Mouse (Mus musculus): ENCODE data around the gene 1700113H08Rik.
A peak's percentile ranks its signal among the peaks of the same experiment; 100 is the strongest.

The 1700113H08Rik gene

DNA sequence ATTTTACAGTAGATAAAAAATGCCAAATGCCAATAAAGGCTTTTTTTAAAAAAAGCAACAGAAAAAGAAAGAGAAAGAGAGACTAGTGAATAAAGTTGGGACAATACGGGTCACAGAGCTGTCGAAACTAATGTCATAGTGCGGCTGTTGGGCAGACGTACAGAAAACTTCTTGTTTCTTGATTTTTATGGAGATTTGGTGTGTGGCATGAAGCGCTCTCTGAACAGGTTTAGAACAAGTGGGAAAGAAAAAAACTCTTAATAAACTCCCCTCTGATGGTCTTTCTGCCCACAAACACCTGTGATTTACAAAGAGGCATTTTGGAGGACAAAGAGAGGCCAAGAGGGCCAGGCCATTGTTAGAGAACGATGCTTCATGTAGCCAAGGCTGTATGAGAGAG, 1.6 kb downstream of the 1700113H08Rik start:
- no peak for DNase-seq

DNA sequence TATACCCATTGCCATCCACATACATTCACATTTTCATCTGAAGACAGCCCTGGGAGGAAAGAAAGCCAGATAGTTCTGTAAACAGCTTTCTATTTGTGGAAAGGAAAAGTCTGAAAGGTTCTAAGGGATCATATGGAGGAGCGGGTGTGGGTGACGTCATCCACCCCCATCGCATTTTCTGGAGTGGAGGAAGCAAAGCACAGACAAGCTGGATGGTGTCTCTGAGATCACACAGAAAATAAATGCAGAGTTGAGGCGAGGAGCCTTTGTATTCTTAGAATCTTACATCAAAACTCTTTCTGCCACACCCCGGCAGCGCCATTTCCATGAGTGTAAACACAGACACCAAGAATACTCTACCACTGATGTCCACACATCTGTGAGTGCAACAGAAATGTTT, 26.4 kb downstream of the 1700113H08Rik start:
- DNase-seq, result no peak

GRCm38 (mm10) chr10:87087646-87088045, 29.8 kb downstream of the 1700113H08Rik start:
- no peak for DNase-seq

DNA sequence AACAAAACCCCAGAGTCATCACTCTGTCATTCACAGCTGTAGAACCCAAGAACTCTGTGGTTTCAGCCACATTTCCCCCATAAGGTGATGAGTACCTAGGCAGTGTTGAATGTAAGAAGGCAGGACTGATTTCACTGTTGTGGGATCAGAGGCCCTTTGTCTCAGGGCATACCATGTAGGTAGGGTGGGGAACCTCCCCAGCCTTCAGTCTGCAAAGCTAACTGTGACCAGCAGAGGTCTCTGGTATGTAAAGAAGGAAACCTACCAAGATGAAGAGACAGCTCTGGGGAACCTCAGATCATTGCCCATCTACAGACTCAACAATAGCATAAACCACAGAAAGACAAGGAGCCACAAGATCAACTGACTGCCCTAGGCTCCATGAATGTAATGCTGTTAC, 36.4 kb downstream of the 1700113H08Rik start:
- peak; percentile 12 for DNase-seq

- no peak for DNase-seq
Measured at GRCm38 (mm10) chr10:87098722-87099121, 40.9 kb downstream of the 1700113H08Rik start.

DNA sequence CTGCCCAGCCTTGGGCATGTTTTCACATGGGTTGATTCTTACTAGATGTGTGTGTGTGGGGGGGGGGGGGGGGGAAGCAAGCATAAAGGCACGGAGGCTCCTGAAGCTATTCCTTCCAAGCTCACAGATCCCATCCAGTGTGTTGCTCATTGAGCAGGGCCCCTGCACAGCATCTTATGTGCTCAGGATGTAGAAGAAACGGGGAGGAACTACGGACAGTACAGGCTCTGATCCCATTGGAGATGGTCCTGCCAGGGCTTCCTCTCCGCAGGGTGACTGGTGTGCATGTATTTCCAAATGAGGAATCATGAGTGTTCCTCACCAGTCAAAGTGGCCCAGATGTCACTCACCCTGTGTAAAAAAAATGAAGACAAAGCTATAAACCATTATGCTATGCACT, 42.8 kb downstream of the 1700113H08Rik start:
- no peak for DNase-seq

GRCm38 (mm10) chr10:87101265-87101950, 43.6 kb downstream of the 1700113H08Rik start:
- no peak for DNase-seq

GRCm38 (mm10) chr10:87101951-87102320, 44.1 kb downstream of the 1700113H08Rik start:
- DNase-seq, result no peak

- DNase-seq, result no peak
Measured at GRCm38 (mm10) chr10:87102455-87102854, 44.6 kb downstream of the 1700113H08Rik start.

GRCm38 (mm10) chr10:87103286-87103685, 45.4 kb downstream of the 1700113H08Rik start:
- DNase-seq, result no peak

DNA sequence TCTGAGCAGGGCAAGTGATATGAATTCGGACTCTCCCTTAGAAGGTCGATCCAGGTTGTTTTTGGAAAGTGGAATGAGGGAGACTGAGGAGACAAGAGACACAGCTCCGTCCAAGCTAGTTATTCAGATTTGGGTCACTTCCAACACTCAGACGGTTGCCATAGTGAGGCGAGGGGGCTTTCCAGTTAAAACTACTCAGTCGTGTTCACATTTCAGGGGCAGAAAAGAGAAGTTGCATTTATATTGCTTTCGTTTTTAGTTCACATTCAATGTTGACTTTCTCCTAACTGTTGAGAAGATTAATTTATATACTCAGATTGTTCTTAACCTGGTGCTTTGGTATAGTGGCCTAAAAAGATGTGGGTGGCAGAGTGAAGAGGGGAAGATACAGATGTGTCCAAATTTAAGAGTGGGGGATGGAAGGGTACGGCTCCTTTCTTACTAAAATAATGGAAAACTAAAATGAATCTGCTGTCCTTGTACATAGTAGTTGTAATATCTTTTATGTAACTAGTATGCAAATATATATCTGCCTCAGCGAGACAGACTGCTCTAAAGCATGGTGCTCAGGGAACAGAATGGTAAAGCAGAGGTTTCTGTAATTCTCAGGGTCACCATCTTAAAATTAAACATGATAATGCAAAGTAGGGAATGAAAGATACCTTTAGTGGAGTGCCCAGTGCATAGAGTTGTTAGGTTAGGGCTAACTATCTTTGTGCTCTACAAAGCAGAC, 49.9 kb downstream of the 1700113H08Rik start:
- DNase-seq, result no peak

GRCm38 (mm10) chr10:87108333-87108732, 50.5 kb downstream of the 1700113H08Rik start:
- no peak for DNase-seq

GRCm38 (mm10) chr10:87109038-87109771, 51.4 kb downstream of the 1700113H08Rik start:
- DNase-seq, result no peak

- no peak for DNase-seq
Measured at GRCm38 (mm10) chr10:87110909-87111308, 53.1 kb downstream of the 1700113H08Rik start.

DNA sequence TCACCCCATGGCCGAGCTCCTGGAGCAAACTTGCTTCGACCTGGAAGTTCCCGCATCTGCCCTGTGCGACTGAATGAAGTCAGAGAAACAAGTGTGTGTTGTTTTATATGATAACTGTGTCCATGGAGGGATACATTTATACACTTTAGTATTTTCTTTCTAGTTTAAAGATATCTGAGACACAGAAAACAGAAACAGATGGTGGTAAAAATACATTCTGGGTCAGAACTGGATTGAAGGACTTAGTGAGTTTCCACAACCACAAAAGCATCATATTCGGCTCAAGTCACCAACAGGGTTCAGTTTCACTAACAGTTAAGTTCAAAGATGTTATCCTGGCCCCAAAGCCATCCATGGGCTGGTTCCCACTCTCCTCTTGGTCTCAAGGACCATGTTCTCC, 67.2 kb downstream of the 1700113H08Rik start:
- no peak for DNase-seq

DNA sequence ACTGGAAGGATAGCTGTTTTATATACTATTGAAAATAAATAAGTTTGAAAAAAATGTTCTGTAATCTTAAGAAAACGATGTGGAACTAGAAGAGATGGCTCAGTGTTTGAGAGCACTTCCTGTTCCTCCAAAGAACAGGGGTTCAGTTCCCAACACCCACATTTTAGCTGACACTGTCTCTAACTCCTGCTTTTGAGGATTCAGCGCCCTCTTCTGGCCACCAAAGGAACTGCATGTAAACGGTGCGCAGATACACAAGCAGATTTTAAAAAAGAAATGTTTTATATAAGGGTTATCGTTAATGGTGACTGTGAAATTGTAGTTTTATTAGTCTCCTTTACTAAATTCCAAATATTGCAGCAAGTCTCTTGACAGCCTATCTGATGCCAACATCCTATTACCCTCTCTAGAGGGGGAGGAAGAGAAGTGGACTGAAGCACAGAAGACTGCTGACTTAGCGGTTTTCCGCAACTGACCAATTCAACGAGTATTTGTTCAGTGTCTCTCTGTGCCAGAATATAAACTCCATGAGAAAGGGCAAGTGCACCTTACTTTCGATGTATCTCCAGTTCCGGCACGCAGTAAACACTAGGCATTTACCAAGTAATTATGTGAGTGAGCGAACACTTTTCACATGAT, 68.5 kb downstream of the 1700113H08Rik start:
- no peak for DNase-seq

GRCm38 (mm10) chr10:87151050-87151449, 93.2 kb downstream of the 1700113H08Rik start:
- no peak for DNase-seq

DNA sequence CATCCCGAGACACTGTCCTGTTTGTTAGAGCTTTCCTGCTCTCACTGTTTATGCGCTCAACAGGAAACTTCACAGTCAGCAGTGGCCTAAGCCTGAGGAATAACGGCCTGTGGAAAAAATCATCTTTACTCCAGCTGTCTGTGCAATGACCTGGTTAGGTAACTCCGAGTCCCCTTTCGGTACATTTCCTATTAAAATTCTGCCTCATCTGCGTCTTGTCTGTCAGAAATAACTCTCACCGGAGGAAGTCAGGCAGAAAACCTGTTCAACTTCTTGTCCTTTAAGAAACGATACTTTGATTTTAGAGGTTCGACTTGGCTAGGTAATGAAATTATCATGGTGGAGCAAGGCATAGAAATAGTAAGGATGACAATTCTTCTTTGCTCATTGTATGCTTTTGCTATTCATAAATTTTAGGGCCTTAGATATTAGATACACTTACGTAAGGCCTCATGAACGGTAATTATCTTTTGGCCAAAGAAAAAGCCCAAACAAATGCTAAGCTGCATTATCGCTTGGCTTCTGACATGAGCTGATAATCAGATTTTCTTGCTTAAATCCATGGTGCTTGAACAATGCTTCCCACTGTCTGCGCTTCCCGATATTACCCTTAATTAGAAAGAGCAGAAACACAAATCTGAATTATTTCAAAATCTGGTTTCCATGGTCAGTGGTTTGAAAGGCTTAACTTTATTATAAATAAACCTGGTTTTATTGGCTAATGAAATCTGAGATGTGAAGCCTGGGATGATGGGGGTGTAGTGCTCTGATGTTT, 96.1 kb downstream of the 1700113H08Rik start:
- DNase-seq, result no peak

- DNase-seq, result no peak
Measured at GRCm38 (mm10) chr10:87159781-87160180, 101.9 kb downstream of the 1700113H08Rik start.

DNA sequence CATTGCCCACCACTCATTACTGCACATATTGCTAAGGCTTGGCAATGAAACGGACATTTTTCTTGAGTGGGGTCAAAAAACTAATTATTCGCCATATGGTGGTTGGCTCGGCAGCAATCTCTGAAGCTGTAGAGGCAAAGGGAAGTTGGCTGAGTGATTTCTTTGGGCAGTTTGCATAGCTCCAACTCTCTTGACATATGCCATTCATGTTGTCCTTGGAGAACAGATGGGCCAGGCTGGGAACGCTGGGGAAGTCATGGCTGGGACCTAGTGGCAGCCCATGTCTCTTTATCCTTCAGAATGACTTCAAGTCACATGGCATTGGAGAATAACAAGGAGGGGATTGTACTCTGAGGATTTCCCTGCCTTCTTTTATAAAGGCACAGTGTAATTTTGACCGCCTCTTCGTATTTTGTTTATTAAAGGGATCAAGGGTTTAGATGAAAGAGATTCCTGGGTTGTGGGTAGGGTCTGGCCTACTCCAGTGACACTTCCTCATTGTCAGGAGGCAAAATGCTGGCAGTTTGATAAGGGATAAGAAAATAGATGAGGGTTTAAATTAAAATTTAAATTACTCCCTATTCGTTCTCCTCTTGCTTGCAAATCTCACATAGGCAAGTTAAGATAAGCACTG, 138.4 kb downstream of the 1700113H08Rik start:
- no peak for DNase-seq

DNA sequence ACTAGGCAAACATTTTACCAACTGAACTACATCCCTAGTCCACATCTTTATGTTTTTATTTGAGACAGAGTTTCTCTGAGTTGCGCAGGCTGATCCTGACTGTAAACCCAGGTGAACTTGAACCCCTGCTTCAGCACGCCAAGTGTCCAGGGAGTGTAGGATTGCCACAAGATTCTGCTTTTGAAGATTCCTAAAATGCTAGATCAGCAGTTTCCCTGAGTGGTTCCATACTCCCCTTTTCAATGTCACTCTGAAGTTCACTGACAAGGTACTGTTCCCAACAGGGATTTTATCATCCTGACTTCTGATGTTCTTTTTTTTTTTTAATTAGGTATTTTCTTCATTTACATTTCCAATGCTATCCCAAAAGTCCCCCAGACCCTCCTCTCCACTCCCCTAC, 140.9 kb downstream of the 1700113H08Rik start:
- no peak for DNase-seq

DNA sequence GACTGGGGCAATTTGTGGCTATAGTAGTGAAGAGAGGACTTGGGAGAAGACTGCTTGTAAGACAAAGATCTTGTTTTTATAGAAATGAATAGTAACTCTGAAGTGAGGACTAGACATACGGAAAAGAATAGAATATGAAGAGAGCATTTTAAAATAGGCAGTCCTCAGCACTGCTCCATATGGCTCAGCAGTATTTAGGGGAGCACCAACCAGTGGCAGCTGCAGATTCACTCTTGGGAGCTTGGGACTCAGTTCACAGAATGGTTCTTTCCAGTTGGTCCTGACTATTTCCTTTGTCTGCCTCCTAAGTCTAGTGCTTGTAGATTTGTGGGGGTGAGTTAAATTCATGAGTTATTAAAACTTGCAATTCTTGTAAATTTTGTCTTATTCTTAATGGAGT, 151.6 kb downstream of the 1700113H08Rik start:
- DNase-seq, result no peak

All from kidney, postnatal 10 days (tissue).